Mouse (Mus musculus): ENCODE measurements around the gene Sept5.

Gene Sept5

GRCm38 (mm10) chr16:18633333-18633732 lies 3.6 kb upstream of the Sept5 start:
- no peak for DNase-seq (ENCODE audit: extremely low read depth, low read depth, low spot score)

GRCm38 (mm10) chr16:18632816-18633215 lies 3.1 kb upstream of the Sept5 start:
- no peak for DNase-seq (ENCODE audit: extremely low read depth, low read depth, low spot score)

- DNase-seq (ENCODE audit: extremely low read depth, low read depth, low spot score), result no peak
Observed at GRCm38 (mm10) chr16:18632059-18632458, 2.3 kb upstream of the Sept5 start.

- DNase-seq (ENCODE audit: extremely low read depth, low read depth, low spot score), result no peak
Observed at GRCm38 (mm10) chr16:18631141-18631540, 1.4 kb upstream of the Sept5 start.

DNA sequence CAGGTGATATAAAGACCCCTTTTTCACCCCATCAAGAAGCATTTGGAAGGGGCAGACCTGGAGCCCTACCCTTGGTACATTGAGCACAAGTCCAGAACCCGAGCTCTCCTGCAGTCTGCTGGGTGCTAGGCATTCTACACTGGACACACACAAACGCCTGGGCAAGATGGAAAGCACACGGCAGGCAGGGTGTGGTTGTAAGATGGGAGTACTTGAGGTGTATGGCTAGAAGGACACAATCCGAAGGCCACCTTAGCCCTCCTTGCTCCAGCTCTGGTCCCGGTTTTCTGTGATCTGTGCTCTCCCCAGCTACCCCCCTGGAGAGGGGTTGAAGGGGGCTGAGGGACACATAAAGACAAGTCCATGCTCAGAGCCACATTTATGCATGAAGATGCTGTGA lies 537 bp upstream of the Sept5 start:
- DNase-seq (ENCODE audit: extremely low read depth, low read depth, low spot score), result no peak

GRCm38 (mm10) chr16:18628948-18629340 lies 810 bp downstream of the Sept5 start:
- no peak for DNase-seq (ENCODE audit: extremely low read depth, low read depth, low spot score)

DNA sequence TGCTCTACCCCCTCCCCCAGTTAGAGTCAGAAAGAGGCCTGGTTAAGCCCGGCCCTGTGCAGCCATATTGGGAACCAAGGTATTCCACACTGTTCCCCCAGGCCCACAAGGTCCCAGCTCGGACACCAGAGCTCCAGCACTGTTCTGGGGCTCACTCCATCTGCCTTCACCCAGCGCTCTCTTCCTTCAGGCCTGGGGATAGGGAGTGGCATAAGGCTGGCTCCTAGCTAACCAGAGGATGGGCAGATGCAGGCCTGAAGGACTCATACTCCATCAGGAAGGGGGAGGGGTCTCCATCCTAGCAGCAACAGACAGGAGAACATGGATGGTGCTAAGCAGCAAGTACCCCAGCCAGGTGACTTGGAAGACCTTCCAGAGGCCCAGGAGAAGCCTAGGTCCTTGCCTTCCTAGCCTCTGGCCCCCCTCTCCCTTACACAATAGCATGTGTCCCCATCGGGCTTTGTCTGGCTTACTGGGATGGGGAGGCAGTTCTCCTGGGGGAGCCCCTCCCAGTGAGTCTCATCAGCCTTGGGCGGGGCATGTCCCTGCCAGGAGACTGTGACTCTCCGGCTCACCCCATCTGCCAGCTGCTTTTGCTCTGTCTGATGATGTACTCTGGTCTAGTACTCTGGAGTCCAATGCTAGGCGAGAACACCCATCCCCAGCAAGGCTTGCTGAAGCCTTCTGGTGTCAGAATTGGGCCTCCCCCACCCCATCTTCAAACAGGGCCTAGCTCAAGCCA lies 1.4 kb downstream of the Sept5 start:
- DNase-seq (ENCODE audit: extremely low read depth, low read depth, low spot score), result no peak

DNA sequence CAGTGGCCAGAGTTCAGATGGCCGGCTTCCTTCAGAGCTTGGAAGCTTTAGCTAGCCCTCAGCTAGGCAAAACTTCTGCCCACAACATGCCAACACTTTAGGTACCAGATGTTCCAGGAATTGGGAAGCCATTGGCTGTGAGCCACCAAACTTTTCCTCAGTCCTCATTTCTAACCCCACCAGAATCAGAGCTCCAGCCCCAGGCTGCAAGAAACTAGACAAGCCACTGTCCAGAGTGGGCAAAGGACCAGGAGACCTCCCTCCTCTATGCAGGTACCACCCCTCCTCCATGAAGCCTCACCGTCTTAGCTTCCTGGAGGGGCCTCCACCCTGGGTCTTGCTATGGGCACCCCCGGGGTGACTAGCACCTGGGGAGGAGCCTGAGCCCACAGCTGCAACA lies 2.6 kb downstream of the Sept5 start:
- DNase-seq (ENCODE audit: extremely low read depth, low read depth, low spot score), result no peak

DNA sequence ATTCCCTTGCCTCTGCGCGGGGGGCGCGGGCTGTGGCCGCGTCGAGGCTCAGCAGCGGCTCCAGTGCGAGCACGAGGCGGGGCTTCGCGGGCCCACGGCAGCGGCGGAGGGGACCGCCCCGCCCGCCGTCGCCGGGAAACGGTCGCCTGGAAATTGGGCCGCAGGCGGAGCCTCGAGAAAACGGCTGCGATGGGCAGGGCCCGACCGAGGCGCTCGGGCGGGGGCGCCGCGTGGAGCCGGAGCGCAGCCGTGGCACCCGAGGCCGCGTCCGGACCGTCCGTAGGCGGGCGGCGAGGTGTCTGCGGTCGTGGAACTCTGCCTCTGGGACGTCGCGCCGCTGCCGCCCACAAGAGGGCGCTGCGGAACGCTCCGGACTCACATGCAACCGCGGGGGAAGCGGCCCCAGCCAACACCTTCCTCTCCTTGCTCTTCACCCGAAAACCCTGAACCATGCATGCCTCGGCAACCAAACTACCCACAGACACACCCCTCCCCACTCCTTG lies 3.3 kb downstream of the Sept5 start, which contains the start of gene Gm49601:
TSS of gene Gm49601 (minus strand) at position 52 of the 503 bp plus-strand sequence.
- DNase-seq (ENCODE audit: extremely low read depth, low read depth, low spot score), result no peak

DNA sequence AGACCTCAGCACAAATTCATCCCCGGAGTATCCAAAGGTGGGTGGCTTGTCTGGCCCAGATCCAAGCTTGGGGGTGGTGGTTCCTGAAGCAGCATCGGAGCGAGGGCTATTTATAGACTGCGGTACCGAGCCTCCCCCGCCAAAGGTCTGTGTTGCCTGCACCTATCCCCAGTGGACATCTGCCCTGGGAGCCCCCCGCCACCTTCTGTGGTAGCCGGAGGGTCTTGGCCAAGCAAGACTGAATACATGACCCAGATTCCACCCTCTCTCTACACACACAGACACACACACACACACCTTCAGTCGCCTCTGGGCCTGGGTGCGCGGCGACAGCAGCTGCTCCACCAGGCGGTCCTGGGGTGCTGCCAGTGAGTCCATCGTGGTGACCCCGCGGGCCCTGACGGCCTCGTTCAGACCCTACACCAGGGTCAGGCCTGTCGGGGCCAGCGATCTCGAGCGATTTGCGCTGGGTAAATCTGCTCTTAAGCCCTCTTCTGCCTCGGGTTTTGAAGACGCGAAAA lies 3.9 kb downstream of the Sept5 start:
- DNase-seq (ENCODE audit: extremely low read depth, low read depth, low spot score), result no peak

- DNase-seq (ENCODE audit: extremely low read depth, low read depth, low spot score), result no peak
Observed at GRCm38 (mm10) chr16:18625097-18625496, 4.7 kb downstream of the Sept5 start.

DNA sequence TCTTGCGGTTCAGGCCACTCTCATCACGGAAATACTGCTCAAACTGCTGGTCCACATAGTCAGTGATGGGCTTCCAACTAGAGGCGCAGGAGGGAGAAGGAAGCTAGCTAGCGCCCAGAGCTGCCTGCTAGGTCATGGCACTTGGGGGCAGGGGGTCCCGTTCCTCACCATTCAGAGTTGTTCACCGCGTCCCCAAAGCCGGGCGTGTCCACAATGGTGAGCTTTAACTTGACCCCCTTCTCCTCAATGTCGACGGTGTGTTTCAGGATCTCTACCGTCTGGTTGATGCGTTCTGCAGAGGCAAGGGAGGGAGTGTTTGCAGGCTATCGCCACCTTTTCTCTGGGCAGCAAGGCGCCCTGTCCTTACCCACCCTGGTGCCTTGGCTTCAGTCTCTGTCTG lies 5.1 kb downstream of the Sept5 start:
- DNase-seq (ENCODE audit: extremely low read depth, low read depth, low spot score), result no peak

DNA sequence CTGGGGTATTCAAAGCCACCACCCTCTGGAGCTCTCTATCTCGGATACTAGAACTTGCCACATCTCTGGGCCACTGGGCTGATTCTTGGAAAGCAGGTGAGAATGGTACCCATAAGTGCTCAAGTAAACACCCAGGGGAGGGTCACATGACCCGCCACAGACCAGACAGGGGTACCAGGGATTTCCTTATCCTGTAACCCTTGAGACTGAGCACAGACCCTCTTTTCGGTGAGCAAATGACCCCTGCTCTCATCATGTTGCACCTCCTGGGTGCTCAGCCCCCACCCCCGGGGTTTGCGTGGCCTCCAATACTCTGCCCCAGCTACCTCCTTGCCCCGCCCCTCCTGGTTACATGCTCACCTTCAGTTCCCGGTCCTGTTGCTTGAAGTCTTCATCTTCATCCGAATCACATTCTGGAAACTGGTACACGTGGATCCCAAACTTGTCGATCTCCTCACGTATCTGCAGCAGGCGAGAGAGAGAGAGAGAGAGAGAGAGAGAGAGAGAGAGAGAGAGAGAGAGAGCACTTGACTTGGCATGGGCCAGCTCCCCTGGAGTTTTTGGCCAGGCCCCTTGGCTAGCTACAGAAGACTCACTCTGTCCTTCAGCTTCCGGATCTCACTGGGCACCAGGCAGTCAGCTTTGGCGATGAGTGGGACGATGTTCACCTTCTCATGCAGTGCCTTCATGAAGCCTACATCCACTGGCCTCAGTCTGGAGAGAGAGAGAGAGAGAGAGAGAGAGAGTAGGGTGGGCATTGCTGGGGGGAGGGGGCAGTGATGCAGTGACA lies 5.8 kb downstream of the Sept5 start:
- DNase-seq (ENCODE audit: extremely low read depth, low read depth, low spot score), result no peak

GRCm38 (mm10) chr16:18622916-18623750 lies 6.6 kb downstream of the Sept5 start:
- no peak for DNase-seq (ENCODE audit: extremely low read depth, low read depth, low spot score)

- no peak for DNase-seq (ENCODE audit: extremely low read depth, low read depth, low spot score)
Observed at GRCm38 (mm10) chr16:18622019-18622418, 7.7 kb downstream of the Sept5 start, which contains the start of gene Gp1bb. Gene Gp1bb (minus strand): TSS chr16:18622403.

- no peak for DNase-seq (ENCODE audit: extremely low read depth, low read depth, low spot score)
Observed at GRCm38 (mm10) chr16:18621362-18622001, 8.3 kb downstream of the Sept5 start.

DNA sequence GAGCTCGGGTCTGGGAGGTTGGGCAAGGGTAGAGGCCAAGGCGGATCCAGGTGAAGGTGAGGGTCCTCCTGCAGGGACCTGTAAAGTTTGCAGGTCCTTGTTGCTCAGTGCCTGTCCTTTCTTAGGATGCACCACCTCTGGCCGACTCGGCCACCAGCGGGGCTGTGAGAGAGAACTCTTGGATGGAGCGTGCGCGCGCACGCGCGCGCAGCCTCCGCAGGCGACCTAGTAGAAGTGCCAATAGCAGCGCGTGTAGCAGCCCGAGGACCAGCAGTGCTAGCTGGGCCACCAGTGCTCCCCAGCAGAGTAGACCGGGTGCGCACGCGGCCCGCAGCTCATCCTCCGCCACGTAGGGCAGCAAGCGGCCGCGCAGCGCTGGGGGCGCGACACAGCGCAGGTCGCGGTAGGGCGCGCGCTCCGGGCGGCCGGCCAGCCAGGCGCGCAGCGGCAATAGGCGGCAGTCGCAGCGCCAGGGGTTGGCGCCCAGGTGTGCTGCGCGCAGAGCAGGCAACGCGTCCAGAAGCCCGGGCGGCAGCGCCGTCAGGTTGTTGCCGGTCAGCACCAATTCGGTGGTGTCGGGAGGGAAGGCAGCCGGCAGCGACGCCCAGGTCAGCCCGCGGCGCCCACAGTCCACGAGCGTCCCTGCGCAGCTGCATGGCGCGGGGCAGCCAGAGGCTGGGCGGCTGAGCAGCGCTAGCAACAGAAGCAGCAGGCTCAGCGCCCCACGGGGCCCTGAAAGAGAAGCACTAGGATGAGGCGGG lies 9.0 kb downstream of the Sept5 start:
- DNase-seq (ENCODE audit: extremely low read depth, low read depth, low spot score), result no peak

DNA sequence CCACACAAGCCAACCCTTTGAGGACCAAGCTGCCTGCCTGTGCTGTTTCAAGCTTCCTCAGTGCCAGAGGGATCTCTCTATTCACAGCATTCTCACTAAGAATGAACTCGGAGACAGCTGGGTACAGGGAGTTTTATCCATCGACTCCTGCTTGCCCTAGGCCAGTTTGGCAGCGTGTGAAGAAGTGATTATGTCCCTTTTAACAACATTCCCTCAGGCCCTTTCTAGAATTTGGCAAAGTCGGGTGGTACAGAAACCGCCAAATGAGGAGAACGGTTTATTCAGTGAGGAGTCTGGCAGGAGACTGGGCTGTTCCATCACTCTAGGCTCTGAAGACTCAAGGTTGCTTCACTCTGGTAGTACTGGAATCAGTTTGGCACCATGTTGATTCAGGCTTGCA lies 9.6 kb downstream of the Sept5 start:
- DNase-seq (ENCODE audit: extremely low read depth, low read depth, low spot score), result peak; percentile 42

- DNase-seq (ENCODE audit: extremely low read depth, low read depth, low spot score), result no peak
Observed at GRCm38 (mm10) chr16:18619110-18619509, 10.6 kb downstream of the Sept5 start.

- DNase-seq (ENCODE audit: extremely low read depth, low read depth, low spot score), result no peak
Observed at GRCm38 (mm10) chr16:18618297-18618696, 11.5 kb downstream of the Sept5 start.

Measured in fat pad, adult 2 months (tissue).